Mouse (Mus musculus) cerebellum, adult 18-20 months (tissue): ENCODE results near the gene Cda.
"Not testable (repeated sequence)": the region's sequence is repeated elsewhere in the genome, so short reads cannot be mapped to it uniquely, and the experiment has no call there.

Experiments
- DNase-seq, 2 experiments: peaks; one replicate each; pipeline ENCODE4 v3.0.0; 2021

Cda gene

GRCm38 (mm10) chr4:138330264-138330671, 37.5 kb downstream of the Cda start:
- DNase-seq, result no peak

GRCm38 (mm10) chr4:138327891-138328470, 39.8 kb downstream of the Cda start:
- DNase-seq, result no peak

- DNase-seq, result not testable (repeated sequence)
Measured at GRCm38 (mm10) chr4:138327155-138327554, 40.6 kb downstream of the Cda start.

GRCm38 (mm10) chr4:138326077-138326695, 41.6 kb downstream of the Cda start, which contains the start of gene Pink1:
TSS of gene Pink1 (minus strand) at chr4:138326307.
- peak; percentile 88 to 97 for DNase-seq

- DNase-seq, result peak; percentile 97 to 98
Measured at GRCm38 (mm10) chr4:138325466-138326076, 42.2 kb downstream of the Cda start.

GRCm38 (mm10) chr4:138324451-138324850, 43.3 kb downstream of the Cda start:
- DNase-seq, result no peak

GRCm38 (mm10) chr4:138323753-138324152, 44.0 kb downstream of the Cda start:
- DNase-seq, result no peak

- DNase-seq, result no peak
Measured at GRCm38 (mm10) chr4:138322692-138323091, 45.1 kb downstream of the Cda start.

GRCm38 (mm10) chr4:138321488-138321887, 46.3 kb downstream of the Cda start:
- no peak for DNase-seq

GRCm38 (mm10) chr4:138320711-138321110, 47.1 kb downstream of the Cda start:
- DNase-seq, result no peak

GRCm38 (mm10) chr4:138319508-138319907, 48.3 kb downstream of the Cda start:
- DNase-seq, result peak; percentile 80 to 92

- DNase-seq, result peak; percentile 68 to 74
Measured at GRCm38 (mm10) chr4:138318509-138319266, 49.1 kb downstream of the Cda start.

GRCm38 (mm10) chr4:138316369-138316768, 51.4 kb downstream of the Cda start:
- no peak for DNase-seq

- DNase-seq, result no peak
Measured at GRCm38 (mm10) chr4:138315781-138316180, 52.0 kb downstream of the Cda start.

GRCm38 (mm10) chr4:138313795-138314194, 54.0 kb downstream of the Cda start:
- DNase-seq, result no peak

- no peak for DNase-seq
Measured at GRCm38 (mm10) chr4:138313021-138313420, 54.8 kb downstream of the Cda start.

- no peak for DNase-seq
Measured at GRCm38 (mm10) chr4:138312105-138312504, 55.7 kb downstream of the Cda start.

- DNase-seq, result peak; percentile 68 to 74
Measured at GRCm38 (mm10) chr4:138311595-138311994, 56.2 kb downstream of the Cda start.

GRCm38 (mm10) chr4:138310311-138310910, 57.4 kb downstream of the Cda start:
- DNase-seq, result no peak

- DNase-seq, result no peak
Measured at GRCm38 (mm10) chr4:138307739-138308138, 60.1 kb downstream of the Cda start.

- DNase-seq, result no peak
Measured at GRCm38 (mm10) chr4:138307025-138307424, 60.8 kb downstream of the Cda start.

- DNase-seq, result peak; percentile 98 to 100
Measured at GRCm38 (mm10) chr4:138304340-138305104, 63.3 kb downstream of the Cda start, which contains the start of gene Ddost. TSS of gene Ddost (plus strand) at chr4:138304730.
